Mouse (Mus musculus) C3H10T1/2 (cell line): ENCODE results near the gene Gas1. TPM values are rescaled to one million over a fixed set of nuclear protein-coding genes. Genes with fewer than 3 reads are reported as not detected.

Experiments used
- polyA plus RNA-seq, 2 experiments: library from polyadenylated mRNA; unstranded; fragments of >200 nt; fragmentation: generic; extraction: Trizol; gene quantifications; one replicate each; pipeline ENCODE4 v1.2.1; 2012; ENCODE audit warnings: missing spikeins in 2 of 2

Gas1 gene
- 100 to 1,000 TPM in 1 of 2 experiments, 10 to 100 TPM in 1; 39.1 to 855 TPM for polyA plus RNA-seq

DNA sequence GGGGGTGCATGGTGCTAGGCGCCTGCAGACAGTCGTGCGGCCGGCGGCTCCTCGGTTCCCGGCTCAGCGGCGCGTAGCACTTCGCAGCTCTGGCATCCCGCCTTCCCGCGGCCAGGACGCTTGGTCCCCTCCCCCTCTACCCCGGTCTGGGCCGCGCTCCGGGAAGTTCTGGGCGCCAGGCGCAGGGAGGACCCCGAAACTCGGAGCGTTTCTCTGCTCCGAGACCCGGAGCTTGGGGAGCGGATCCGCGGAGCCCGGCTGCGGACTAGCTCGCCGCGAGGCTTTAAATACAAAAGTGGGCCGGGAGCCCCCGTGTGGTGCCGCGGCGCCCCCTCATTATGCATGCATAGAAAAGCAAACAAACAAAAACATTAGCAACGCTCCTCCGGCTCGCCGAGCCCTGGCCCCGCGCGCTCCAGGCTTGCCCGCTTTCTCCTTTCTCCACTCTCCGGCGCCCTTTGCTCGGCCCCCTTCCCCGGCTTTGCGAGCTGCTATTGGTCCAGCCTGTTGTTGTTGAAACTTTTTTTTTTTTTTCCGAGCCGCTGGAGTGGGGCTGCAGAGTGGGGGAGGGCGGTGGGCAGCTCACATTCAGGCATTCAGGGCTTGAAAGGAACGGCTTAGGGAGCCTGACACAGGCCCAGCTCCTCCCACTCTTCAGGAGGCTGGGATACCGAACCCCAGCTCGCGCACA is at the start of gene Gas1:
Gene Gas1 (minus strand): TSS at position 260 of the 691 bp plus-strand sequence.

